Mouse (Mus musculus) layer of hippocampus, postnatal 14 days (tissue): ENCODE measurements around the gene Maf. TPM values are rescaled to one million over a fixed set of nuclear protein-coding genes. Genes with fewer than 3 reads are reported as not detected.

ENCODE experiments used
- DNase-seq, 2 experiments: peaks; one replicate each; pipeline ENCODE4 v3.0.0; 2021 to 2022; ENCODE audit warnings: low spot score in 2 of 2, mixed read lengths in 1 of 2
- long read RNA-seq, 2 experiments: library from polyadenylated mRNA; stranded (forward); transcript quantifications; one replicate each; pipeline ENCODE4 v2.0.0; 2021
- total RNA-seq, 2 experiments: library from RNA; stranded (reverse); gene quantifications; 2 replicates each; pipeline ENCODE4 v1.2.3; 2021

Gene Maf
- 10 to 100 TPM; 21.8 to 26.7 TPM for total RNA-seq
- long read RNA-seq, experiment 1, full-length matches to known transcripts, result 7 of 8 reads
- long read RNA-seq, experiment 1, partial matches to known transcripts, result 1 of 8 reads
- long read RNA-seq, experiment 1, other reads (novel, unspliced or antisense), result 0 of 8 reads
- long read RNA-seq, experiment 2, full-length matches to known transcripts, result 14 of 15 reads
- long read RNA-seq, experiment 2, partial matches to known transcripts, result 0 of 15 reads
- long read RNA-seq, experiment 2, other reads (novel, unspliced or antisense), result 1 of 15 reads

- DNase-seq, result peak; percentile 54 to 80
These were observed at the start of gene Maf for GRCm38 (mm10) chr8:115707731-115708590. Gene Maf (minus strand): TSS chr8:115707794.

- DNase-seq, result no peak
These were observed 49.4 kb upstream of the Maf start for GRCm38 (mm10) chr8:115756965-115757364.

GRCm38 (mm10) chr8:115756027-115756426 is 48.4 kb upstream of the Maf start:
- no peak for DNase-seq

- DNase-seq, result no peak
These were observed 47.1 kb upstream of the Maf start for GRCm38 (mm10) chr8:115754694-115755093.

GRCm38 (mm10) chr8:115753801-115754200 is 46.2 kb upstream of the Maf start:
- DNase-seq, result no peak

- no peak for DNase-seq
These were observed 39.8 kb upstream of the Maf start for GRCm38 (mm10) chr8:115747426-115747825.

GRCm38 (mm10) chr8:115745648-115746047 is 38.1 kb upstream of the Maf start:
- DNase-seq, result no peak

GRCm38 (mm10) chr8:115743441-115743840 is 35.8 kb upstream of the Maf start:
- DNase-seq, result no peak

- no peak for DNase-seq
These were observed 35.1 kb upstream of the Maf start for GRCm38 (mm10) chr8:115742646-115743045.

- DNase-seq, result no peak
These were observed 34.4 kb upstream of the Maf start for GRCm38 (mm10) chr8:115741964-115742363.

GRCm38 (mm10) chr8:115739756-115740155 is 32.2 kb upstream of the Maf start:
- DNase-seq, result no peak

- DNase-seq, result no peak
These were observed 24.8 kb upstream of the Maf start for GRCm38 (mm10) chr8:115732401-115732800.

- no peak for DNase-seq
These were observed 19.2 kb upstream of the Maf start for GRCm38 (mm10) chr8:115726807-115727206.

- DNase-seq, result no peak
These were observed 18.6 kb upstream of the Maf start for GRCm38 (mm10) chr8:115726231-115726630.

- no peak for DNase-seq
These were observed 11.5 kb upstream of the Maf start for GRCm38 (mm10) chr8:115719126-115719525.

GRCm38 (mm10) chr8:115718621-115719020 is 11.0 kb upstream of the Maf start:
- no peak for DNase-seq

GRCm38 (mm10) chr8:115715262-115715661 is 7.7 kb upstream of the Maf start:
- no peak for DNase-seq

GRCm38 (mm10) chr8:115711106-115711505 is 3.5 kb upstream of the Maf start:
- DNase-seq, result no peak

GRCm38 (mm10) chr8:115709931-115710330 is 2.3 kb upstream of the Maf start:
- no peak for DNase-seq

GRCm38 (mm10) chr8:115708936-115709780 is 1.6 kb upstream of the Maf start:
- peak; percentile 77 to 81 for DNase-seq
